Mouse (Mus musculus): ENCODE results near the gene Gata2.

The Gata2 gene

DNA sequence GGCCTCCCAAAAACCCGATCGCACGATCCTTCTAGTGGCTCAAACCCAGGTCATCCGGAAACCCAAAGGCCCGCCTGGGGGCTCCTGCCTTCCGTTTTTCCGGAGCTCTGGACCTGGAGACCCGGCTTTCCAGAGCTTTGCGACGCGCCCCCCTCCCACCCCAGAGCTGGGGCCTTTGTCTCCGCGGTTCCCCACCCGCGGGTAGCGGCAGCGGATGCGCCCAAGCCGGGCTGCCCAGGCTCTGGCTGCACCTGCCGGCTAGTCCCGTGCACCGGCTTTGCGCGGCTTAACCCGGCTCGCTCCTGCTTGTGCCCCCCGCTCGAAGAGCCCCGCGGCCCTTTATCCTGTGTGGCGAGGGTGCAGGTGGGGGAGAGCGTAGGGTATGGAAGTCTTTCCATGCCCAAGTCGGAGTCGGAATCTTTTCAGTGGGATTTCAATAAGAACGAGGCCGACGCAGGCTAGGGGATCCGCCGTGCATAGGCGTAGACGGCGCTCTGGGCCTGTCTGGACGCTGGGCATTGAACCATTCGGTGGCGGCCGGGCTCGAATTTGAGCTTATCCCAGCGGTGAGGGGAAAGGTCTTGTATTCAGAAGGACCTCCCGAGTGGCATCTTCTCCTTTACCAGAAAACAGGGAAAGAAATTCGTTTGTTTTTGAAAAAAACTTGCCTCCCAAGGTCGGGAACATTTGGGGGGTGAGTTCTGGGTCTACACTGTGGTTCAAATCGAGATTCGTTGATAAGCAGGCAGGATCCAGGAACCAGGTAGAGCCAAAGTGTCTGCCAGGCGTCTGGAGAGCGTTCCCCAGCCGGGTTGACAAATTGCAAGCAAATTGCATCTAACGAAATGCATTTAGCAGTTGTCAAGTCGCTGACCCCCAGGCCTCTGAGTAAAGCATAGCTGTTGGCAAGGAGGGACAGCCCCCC, 624 bp downstream of the Gata2 start:
- in situ Hi-C loops (cut with MboI, MseI), result loop anchor here (10.0 kb wide), 1 partner anchor 640 kb away; no protein-coding TSS in a partner anchor

DNA sequence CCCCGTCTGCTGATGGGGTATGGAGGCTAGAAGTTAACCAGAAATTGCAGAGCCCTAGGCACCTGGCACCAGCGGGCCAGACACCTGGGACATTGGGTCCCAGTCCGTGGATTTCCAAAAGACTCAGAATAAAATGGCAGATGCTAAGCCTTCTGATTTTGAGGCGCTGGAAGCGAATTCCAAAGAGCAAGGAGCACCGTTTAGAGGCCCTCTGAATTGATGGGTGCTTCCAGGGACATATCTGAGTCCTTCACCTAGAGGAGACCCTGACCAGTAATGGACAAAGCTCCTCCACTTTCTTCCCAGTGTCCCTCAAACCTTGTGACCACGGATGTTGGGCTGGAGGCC, 1.3 kb downstream of the Gata2 start:
- in situ Hi-C loops (cut with MboI, MseI), result loop anchor here (10.0 kb wide), 1 partner anchor 640 kb away; no protein-coding TSS in a partner anchor

DNA sequence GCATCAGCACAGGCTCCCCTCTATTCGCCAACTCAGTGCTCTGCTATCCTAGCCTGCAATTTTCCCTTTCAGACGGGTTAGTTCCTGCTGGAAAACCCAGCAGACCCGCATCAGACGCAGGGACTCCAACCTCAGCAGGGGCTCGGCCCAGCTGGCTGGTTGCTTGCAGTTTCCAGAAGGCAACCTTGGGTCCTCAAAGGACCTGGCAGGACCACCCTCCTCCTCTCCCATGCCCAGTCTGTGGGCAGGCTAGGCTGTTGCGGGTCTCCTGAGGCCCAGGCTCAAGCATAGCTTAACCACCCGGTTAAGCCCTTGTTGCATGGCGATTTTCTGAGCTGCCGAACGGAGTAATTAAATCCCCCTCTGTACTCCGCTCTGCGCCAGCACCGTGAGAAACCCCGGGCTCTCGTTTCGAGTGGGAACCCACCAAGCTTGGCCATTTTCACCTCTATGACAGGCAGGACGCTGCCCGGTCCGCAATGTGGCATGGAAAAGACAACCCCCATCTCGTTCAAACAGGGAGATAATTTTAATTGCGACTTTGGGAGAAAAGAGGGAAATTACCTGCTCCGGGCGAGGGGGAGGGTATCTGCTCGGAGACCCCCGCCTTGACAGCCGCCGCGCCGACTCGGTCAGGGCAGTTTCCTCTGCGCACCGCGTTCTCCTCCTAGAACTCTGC, 2.5 kb downstream of the Gata2 start:
- in situ Hi-C loops (cut with MboI, MseI), result loop anchor here (10.0 kb wide), 1 partner anchor 639 kb away; no protein-coding TSS in a partner anchor

DNA sequence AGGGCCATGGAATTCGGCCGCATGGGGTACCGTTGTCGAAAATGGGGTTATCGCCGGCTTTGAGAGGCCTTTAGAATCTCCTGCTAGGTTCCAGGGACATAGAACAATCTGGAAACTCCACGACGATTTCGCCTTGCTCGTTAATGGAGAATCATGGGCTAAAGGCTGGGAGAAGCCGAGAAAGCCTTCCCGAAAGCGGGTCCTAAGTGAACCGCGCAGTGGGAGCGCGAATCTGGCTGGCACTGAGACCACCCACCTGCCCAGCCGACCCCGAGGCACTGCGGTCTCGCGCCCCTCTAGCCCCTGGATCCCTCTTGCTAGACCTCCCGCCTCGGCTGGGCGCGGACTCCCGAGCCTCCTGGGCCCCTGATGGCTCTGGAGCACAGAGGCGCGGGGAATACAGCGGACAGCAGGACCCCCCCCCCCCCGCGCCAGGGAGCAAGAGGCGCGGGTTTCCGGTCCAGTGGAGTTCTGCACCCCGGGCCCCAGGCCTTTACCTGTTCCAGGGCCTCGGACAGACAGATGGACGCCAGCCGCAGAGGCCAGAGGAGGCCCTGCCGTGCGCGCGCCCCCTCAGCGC, 3.1 kb downstream of the Gata2 start:
- in situ Hi-C loops (cut with MboI, MseI), result loop anchor here (10.0 kb wide), 1 partner anchor 638 kb away; no protein-coding TSS in a partner anchor

DNA sequence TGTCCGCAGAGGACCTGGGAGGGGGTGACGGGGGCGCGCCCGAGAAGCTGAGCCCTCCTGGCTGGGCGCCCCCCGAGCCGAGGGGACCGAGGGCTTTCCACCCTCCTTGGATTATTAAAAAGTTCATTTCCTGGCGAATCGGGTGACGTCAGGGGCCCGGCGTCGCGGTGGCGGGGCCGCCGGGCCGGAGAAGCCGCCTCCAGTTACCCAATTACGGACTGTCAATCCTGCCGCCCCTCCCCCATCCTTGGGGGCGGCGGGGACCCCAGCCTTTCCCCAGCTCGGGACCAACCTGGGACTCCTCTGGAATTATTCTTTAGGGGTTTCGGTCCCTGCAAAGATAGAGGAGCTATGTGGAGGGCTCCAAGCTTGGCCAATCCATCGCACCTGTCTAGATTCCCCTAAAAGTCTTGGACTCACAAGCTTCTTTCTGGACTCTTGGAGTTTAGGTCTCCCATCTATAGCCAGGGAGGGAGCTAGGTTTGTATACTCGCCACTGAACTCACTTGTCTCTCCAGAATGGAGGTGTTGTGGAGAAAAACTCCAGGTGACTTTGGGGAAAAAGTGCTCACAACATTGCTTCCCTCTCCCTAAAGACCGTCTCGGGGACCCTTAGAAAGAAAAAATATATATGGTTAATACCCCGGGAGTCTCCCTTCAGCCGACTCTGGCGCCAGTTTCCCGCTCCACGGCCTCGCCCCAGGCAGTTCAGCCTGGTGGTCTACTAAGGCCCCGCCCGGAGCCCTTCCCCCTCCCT, 3.8 kb downstream of the Gata2 start:
- in situ Hi-C loops (cut with MboI, MseI), result loop anchor here (10.0 kb wide), 1 partner anchor 637 kb away; no protein-coding TSS in a partner anchor

DNA sequence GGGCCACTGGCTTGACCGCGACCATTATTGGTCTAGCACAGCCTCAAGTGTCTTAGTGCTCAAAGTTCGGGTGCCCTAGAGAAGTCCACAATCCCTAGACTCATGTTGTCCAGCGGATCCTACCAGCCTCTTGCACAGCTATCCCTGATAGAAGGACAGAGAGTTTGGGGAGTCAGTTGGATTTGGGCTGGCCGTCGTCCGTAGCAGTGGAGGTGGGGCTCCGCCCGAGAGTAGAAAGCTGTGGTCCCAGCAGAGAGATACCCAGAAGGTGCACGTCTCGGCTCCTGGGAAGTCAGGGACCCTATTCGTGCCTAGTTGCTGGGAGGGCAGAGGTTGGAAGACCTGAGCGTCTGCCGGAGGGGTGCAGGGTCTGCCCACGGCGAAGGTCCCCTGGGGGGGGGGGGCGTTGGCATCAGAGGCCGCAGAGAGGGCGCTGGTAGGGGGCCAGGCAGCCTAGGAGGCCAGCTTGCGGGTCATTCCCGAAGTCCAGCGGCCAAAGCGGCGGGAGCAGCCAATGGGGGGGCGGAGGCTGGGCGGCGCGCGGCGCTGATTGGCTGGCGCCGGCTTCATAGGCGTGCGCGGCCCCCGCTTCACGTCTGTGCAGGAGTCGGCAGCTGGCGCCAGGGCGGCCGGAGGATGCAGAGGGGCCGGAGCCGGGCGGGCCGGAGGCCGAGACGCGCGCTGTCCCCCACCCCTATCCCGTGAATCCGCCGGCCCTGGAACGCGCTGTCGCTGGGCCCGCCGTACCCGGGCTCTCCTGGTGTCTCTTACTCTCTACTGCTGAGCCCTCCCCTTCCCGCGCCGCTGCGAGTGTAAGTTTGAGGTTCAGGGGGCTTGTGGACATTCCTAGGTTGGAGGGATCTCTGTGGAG, 4.6 kb downstream of the Gata2 start:
- in situ Hi-C loops (cut with MboI, MseI), result loop anchor here (10.0 kb wide), 1 partner anchor 636 kb away; no protein-coding TSS in a partner anchor

DNA sequence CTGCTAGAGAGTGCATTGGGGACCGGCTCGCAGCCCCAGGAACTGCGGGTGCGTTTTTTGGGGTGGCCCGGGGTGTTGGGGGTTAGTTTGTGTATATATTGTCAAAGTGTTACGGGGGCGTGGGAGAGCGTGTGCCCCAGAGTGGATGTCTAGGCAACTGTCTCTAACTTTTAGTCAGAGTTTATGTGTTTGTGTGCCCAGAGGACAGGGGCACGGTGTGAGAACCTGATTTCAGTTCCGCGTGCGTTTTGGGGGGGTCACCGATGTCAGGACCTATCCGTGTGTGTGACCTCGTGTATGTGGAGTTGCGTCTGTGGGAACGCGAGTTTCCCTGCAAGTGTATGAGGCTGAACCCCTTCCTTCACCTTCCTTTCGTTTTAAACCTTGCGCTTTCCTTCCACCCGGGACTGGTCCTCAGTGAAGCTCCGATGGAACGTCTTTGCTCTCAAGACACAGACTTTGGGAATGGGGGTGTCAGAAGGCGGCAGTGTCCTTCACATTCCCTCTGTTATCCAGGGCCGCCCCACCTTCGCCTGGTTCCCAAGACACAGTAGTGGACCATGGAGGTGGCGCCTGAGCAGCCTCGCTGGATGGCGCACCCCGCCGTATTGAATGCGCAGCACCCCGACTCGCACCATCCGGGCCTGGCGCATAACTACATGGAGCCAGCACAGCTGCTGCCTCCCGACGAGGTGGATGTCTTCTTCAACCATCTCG, 5.5 kb downstream of the Gata2 start:
- in situ Hi-C loops (cut with MboI, MseI), result loop anchor here (10.0 kb wide), 1 partner anchor 636 kb away; no protein-coding TSS in a partner anchor

DNA sequence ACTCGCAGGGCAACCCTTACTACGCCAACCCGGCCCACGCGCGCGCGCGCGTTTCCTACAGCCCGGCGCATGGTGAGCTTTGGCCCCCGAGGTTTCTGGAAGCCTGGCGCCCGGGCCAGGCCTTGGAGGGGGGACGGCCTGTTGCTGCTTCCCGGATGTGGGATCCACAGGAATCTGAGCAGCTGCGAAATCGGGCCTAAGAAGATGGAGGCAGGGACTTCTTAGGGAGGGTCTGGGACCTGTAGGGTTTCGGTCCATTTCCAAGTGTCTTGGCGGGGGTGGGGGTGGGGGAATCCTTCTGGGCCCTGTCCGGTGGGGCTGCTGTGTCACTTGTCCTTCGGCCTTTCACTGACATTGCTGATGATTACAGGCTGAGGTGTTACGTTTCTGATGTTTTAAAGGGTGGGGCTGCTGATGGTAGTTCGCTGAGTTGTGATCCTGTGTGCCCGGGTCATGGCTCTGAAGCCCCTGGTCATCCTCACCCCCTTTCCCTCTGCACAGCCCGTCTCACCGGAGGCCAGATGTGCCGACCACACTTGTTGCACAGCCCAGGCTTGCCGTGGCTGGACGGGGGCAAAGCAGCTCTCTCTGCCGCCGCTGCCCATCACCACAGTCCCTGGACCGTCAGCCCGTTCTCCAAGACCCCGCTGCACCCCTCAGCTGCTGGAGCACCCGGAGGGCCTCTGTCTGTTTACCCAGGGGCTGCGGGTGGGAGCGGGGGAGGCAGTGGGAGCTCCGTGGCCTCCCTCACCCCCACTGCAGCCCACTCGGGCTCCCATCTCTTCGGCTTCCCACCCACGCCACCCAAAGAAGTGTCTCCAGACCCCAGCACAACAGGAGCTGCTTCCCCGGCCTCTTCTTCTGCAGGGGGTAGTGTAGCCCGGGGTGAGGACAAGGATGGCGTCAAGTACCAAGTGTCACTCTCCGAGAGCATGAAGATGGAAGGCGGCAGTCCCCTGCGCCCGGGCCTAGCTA, 6.3 kb downstream of the Gata2 start:
- in situ Hi-C loops (cut with MboI, MseI), result loop anchor here (10.0 kb wide), 1 partner anchor 635 kb away; no protein-coding TSS in a partner anchor

DNA sequence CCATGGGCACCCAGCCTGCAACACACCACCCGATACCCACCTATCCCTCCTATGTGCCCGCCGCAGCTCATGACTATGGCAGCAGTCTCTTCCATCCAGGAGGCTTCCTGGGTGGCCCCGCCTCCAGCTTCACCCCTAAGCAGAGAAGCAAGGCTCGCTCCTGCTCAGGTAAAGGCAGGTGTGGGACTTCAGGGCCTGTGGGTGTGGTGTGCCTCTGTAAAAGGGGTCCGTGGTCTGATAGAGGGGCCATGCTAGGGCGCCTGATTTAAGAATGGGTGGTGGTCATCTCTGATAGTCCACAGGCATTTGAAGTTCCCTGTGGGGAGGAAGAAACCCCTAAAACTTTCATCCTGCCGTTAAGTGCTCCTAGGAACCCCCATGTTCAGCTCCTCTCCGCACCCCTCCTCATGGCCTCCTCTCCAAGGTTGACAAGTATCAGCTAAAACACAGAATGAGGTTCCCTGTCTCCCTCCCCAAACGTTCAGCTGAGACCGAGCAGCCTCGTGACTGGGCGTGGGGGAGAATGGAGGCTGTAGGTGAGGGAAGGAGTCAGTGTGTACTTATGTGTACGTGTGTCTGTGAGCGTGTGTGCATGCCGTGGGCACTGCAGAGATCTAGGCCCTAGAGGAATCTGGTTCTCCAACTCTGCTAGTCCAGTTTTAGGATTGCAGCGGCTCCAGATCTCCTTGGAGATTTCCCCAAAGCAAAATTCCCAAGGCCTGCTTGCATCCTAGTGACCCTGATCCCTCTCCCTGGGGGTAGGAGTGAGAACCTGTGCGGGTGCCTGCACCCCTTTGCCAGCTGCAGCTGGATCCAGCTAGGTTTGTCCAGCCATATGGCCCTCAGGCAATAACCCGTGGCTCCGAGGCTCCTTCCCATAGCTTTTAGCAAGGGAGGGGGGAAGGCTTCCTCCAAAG, 7.3 kb downstream of the Gata2 start:
- in situ Hi-C loops (cut with MboI, MseI), result no loop called here

DNA sequence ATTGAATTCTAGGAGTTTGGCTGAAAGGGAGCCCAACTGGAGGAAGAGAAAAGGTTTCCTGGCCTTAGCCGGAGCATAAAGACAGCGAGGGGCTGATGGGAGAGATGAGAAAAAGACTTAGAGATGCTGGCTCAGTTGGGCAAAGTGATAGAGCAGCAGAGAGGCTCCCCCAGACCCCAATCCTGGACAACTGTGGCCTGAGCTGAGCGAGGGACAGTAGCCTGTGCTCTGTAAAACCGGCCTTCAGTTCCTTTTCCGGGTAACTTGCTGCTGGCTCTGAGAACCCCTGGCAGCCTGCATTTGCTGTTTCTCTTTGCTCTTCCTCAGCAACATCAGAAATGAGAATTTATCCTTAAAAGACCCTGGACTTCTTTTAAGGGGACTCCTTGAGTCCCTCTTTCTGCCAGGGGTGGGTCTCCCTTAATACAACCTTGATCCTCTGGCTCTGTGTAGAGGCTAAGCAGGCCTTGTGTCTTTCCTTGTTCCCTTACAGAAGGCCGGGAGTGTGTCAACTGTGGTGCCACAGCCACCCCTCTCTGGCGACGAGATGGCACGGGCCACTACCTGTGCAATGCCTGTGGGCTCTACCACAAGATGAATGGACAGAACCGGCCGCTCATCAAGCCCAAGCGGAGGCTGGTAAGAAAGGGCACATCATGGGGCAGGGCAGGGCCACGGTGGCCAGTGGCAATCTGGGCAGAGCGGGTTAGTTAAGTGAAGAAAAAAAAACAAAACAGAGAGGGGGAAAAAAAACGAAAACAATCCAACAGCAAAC, 8.4 kb downstream of the Gata2 start:
- in situ Hi-C loops (cut with MboI, MseI), result no loop called here

DNA sequence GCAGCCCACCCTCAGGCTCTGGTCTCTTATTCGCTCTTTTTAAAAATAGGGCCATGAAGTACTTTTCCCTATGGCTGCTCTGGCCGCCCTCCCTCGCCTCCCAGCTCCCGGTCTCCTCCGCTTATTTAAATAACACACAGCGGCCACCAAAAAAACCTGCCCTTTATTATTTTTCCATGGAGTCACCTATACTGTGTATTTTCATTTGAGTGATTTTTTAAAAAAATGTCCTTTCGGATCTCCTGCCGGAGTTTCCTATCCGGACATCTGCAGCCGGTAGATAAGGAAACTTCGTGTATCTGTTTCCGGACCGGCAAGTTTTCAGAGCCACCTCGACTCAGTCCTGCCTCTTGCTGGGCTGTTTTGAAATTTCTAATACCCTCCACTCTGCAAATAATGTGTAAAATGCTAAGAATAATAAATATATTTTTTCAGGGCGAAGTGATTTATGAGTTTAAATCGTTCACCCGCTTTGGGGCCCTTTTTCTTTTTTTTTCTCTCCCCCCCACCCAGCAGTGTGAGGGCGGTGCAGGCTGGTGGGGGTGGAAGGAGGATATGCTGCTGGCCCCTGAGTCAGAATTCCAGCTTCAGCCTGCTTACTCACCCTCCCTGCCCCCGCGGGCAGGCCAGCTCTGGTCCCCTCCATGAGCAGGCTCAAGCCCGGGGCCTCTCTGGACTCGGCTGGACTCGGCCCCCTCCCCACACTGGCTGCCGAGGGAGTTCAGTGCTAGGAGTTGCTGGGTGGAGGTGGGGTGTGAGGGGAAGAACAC, 9.4 kb downstream of the Gata2 start:
- in situ Hi-C loops (cut with MboI, MseI), result no loop called here

DNA sequence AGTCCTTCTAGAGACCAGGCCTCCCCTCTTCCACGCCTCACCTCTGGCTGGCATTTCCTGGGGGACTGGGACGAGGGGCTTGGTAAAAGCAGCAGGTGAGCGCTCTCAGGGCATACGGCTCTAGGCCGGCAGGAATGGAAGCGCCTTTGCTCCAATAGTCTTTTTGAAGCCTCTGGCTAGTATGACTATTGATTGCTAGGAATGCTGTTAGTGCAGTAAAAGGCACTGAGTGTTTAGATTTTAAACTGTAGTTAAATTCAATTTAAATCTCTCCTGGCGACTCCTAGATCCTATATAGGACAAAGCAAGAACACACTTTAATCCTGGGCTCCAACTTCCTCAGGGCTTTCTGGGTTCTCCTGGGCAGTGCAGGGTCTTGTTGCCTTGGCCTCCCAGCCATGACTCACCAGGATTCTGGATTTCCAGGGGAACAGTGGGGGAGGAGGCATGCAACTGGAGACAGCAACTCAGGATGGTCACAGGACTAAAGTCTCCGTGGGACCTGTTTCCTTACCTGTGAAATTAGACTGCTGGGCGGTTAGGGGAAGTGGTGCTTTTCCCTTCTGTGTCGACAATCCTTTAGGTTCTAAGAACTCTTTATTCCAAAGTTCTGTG, 10.2 kb downstream of the Gata2 start:
- in situ Hi-C loops (cut with MboI, MseI), result no loop called here

DNA sequence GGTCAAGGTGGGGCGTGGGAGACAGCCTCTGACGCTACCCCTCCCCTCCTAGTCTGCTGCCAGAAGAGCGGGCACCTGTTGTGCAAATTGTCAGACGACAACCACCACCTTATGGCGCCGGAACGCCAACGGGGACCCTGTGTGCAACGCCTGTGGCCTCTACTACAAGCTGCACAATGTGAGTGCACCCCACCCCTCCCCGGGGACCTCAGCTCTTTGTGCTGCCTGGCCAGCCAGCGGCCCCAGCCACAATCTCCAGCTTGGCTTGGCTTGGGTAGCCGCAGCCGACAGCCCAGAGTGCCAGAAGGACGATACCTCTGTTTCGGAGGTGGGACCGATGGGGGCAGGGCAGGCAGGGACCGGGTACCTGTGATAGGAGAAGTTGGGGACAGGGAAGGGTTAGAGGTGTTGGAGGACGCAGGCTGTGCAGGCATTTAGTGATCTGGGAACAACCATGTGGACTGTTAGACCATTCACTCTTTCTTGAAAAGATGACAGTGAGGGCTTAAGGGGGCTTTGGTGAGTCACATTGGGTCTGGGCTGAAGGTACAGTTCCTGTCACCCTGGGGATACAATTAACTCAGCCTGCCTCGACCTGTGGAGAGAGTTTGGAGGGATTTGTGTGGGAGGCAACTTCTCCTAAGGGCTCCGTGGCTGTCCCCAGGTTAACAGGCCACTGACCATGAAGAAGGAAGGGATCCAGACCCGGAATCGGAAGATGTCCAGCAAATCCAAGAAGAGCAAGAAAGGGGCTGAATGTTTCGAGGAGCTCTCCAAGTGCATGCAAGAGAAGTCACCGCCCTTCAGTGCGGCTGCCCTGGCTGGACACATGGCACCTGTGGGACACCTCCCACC, 11.1 kb downstream of the Gata2 start:
- in situ Hi-C loops (cut with MboI, MseI), result no loop called here

DNA sequence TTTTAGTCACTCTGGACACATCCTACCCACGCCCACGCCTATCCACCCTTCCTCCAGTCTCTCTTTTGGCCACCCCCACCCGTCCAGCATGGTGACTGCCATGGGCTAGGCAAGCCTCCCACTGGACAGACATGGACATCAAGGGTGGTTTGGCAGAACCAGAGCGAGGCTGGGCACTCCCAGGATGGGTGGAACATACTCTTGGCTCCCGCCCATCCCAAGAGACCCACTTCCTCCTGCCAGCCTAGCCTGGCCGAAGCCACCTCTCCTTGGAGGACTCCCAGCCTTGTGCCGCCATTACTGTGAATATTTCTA, 11.7 kb downstream of the Gata2 start:
- in situ Hi-C loops (cut with MboI, MseI), result no loop called here

DNA sequence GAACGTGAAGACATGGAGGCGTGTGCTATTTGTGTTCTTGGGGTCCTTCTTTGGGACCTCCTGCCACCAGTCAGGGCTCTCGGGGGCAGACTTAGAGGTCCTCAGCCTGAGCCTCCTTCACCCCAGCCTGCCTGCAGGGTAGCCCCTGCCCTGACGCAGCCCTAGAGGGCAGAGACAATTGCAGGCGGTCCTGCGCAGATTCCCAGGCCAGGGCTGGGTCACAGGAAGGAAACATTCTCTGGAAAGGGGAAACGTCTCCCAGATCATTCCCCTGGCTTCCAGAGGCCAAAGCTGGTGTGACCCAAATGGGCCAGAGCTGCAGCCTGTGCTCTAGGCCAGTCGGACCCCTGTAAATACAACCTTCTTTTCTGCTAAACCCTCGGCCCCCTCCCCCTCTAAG, 12.2 kb downstream of the Gata2 start:
- in situ Hi-C loops (cut with MboI, MseI), result no loop called here
